Mouse (Mus musculus) erythroblast, embryonic 14.5 days (primary cell): ENCODE results near the gene Anxa9.

Source experiments
- GATA1 ChIP-seq: IDR thresholded peaks from 2 replicates; pipeline ENCODE4 v1.6.1; 2012; ENCODE audit warnings: low read length, inconsistent platforms, mixed read lengths
- TAL1 ChIP-seq: IDR thresholded peaks from 3 replicates; pipeline ENCODE4 v1.6.1; 2012; ENCODE audit warnings: low read length, inconsistent platforms, mixed read lengths

GRCm38 (mm10) chr3:95277149-95277551 is 29.8 kb downstream of the Anxa9 start:
- no peak for TF ChIP-seq GATA1
- TF ChIP-seq TAL1 = no peak
